Mouse (Mus musculus) frontal cortex, adult (tissue): Measurements from ENCODE around the gene Dync1h1.
A peak's percentile ranks its signal among the peaks of the same experiment; 100 is the strongest.

Experiments
- ATAC-seq: cut with Nextera tagmentation; 2 replicates; pipeline ENCODE4 v1.9.2; 2017; ENCODE audit warnings: mild to moderate bottlenecking, moderate library complexity, mixed read lengths; ENCODE audit not compliant: low TSS enrichment

Gene Dync1h1

DNA sequence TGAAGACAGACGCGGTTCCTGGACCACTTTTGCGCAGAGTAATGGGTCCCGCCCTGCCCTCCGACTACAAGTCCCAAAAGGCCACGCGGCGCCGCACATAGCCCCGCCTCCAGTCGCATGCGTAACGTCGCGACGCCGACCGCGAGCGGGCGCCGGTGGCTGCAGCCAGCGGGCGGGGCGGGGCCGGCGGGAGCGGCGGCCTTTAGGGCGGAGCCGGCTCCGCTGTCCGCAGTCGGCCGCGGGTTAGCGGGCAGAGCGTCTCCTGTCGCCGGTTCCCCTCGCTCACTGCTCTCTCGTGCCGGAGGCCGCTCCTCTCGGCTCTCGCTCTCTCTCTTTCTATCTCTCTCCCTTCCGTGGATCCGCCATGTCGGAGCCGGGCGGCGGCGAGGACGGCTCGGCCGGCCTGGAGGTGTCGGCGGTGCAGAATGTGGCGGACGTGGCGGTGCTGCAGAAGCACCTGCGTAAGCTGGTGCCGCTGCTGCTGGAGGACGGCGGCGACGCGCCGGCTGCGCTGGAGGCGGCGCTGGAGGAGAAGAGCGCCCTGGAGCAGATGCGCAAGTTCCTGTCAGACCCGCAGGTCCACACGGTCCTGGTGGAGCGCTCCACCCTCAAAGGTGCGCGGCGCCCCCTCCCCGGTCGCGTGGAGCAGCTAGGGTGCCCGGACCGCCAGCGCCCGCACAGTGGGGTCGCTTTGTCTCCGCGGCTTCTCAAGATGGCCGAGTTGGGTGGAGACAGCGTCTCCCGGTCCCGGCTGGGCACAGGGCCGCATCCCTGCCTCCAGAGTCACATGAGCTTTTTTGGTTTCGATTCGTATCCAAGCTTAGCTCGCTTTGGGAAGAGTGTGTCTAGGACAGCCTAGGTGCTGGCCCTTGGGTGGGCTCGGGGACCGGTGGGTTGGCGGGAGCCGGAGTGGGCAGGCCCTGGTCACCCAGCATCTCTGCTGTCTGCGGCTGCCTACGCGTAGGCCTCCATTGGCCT lies at the start of gene Dync1h1:
TSS of gene Dync1h1 (plus strand) at position 212 of the 978 bp plus-strand sequence.
- peak; percentile 79 for ATAC-seq

DNA sequence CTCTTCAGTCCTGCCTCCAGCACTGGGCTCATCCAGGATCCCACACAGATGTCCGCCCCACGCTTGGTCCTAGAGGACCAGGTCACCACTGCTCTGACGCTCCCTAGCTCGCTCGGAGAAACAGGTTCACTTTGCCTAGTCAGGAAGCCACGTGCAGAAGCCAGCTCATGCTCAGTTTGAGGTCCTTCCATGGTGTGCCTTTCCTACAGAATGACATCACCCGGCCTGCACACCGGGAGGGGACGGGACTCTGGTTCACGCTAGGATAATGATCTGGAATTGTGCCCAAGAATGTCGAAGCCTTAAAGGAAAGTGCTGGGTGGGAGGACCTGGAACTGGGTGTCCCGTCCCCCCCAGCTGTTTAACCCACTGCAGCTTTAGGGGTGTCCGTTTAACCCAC lies 49.1 kb upstream of the Dync1h1 start:
- ATAC-seq, result peak; percentile 24; the same call in 1 of the 2 replicates

DNA sequence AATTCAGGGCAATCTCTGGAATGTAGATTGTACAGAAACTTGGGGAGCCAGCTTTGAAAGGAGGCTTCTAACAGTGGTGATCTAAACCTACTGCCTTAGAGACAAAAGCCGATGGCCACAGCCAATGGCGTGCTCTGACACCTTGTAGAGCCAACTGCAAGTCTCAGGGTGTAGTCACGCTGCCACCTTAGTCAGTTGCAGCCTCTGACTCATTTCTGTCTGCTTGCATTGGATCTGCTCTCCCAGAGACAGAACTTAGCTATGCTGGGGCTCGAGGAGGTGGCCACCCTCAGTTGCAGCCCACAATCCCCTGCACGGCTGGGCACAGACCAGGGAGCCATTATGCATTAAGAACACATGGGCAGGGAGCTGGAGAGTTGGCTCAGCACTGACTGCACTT lies 47.9 kb upstream of the Dync1h1 start:
- peak; percentile 51; the same call in 1 of the 2 replicates for ATAC-seq

DNA sequence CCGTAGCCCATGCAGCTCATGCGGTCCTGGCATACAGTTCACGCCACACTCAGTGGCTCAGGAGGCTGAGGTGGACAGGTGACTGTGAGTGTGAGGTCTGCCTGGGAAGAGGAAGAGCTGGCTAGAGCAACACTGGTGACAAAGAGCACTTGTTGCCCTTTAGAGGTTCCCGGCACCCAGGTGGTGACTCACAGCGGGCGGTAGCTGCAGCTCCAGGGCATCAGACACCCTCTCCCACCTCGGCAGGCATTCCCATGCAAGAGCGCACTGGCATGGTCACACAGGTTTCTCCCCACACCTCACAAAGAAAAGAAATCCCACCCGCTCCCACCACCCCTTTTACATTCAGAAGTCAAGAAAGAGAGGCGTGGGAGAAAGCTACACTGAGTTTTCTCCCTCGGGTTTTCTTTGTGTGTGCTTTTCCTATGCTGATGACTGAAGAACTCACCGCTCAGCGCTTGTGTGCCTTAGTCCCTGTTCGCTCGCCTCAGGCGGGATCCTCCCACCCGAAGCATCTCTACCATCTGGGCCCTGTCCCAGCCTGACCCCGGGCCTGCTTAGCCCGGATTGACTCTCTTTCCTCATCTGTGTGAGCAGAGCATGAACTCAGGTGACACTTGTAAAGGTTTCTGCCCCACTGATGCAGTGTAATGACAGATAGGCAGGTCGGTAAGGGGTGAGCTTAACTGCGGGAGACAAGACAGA lies 45.6 kb upstream of the Dync1h1 start:
- 0 out of 2 replicates have a peak, but pooled peaks have one; percentile 28 for ATAC-seq

- no peak for ATAC-seq
Measured at GRCm38 (mm10) chr12:110556861-110557628, 44.2 kb upstream of the Dync1h1 start.

GRCm38 (mm10) chr12:110558175-110558574 lies 43.1 kb upstream of the Dync1h1 start:
- ATAC-seq, result peak; percentile 36; the same call in 1 of the 2 replicates

DNA sequence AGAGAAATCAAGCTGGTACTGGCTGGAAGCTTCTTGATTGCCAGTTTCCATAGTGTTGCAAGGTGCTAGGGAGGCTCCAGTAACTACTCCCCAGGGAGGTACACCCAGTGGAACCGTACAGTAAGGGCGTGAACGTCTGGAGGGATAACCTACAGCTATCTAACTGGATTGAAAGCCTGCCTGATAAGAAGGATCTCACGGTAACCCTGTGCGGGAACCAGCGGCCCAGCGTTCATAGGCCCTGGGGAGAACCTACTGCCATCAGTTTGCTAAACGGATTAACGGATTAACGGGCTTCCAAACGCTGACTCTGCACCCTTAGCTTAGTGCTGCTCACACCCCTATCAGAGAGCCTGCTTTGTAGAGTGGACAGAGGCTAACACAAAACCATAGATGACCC lies 37.9 kb upstream of the Dync1h1 start:
- no peak for ATAC-seq

DNA sequence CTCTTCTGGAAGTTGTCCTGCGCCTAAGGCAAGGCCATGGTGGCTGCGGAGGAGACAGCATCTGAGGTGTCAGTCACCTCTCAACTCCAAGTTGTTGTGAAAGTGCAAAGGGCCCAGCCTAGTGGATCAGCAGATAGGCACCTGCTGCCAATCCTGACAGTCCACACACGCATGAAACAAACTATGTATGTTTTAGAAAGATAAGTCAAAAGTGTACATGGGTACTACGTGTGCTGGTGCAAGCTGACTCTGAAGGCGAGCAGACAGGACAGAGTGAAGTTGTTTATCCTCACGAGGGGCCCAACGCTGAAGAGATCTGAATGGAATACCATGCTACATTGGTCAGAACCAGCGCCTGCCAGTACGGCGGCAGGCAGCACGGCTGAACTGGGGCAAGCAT lies 36.4 kb upstream of the Dync1h1 start:
- no peak for ATAC-seq

GRCm38 (mm10) chr12:110566366-110566765 lies 34.9 kb upstream of the Dync1h1 start:
- ATAC-seq, result peak; percentile 76; the same call in 1 of the 2 replicates

GRCm38 (mm10) chr12:110571050-110571449 lies 30.2 kb upstream of the Dync1h1 start:
- ATAC-seq, result peak; percentile 51; the same call in 1 of the 2 replicates

- no peak for ATAC-seq
Measured at GRCm38 (mm10) chr12:110572351-110572750, 28.9 kb upstream of the Dync1h1 start.

- ATAC-seq, result no peak
Measured at GRCm38 (mm10) chr12:110573635-110574034, 27.6 kb upstream of the Dync1h1 start.

DNA sequence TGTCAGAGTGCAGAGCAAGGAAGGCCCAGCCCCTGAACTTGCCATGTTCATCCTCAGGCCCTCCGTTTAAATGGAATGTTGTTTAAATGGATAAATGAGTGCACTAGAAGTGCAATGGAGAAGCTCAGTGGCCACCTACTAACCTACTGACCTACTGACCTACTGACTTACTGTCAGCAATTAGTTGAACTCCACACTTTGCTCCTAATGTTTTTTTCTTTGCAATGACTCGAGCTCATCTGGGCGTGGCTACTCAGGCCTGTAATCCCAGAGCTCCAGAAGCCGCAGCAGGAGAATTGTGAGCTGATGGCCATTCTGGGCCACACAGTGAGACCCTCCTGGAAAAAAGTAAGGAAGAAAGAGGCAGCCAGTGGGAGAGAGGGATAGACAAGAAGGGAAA lies 25.3 kb upstream of the Dync1h1 start:
- ATAC-seq, result no peak

GRCm38 (mm10) chr12:110578333-110578732 lies 22.9 kb upstream of the Dync1h1 start:
- ATAC-seq, result peak; percentile 53; the same call in 1 of the 2 replicates

DNA sequence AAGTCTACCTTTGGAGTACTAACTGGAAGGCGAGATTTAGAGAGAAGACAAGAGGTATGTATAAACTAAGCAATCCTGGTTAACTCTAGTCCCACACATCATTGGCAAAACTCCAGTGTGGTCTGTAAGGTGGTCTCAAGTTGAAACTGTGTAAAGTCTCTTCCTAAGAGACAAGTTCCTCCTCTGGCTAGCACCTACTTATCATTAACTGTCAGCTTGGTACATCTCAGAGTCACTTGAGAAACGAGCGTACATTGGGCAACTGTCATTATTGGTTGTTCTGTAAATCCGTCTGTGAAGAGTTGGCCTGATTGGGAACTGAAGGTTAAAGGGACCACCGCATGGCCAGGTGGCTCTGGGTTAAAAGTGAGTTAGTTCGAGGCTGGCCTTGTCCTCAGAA lies 12.6 kb upstream of the Dync1h1 start:
- ATAC-seq, result no peak

DNA sequence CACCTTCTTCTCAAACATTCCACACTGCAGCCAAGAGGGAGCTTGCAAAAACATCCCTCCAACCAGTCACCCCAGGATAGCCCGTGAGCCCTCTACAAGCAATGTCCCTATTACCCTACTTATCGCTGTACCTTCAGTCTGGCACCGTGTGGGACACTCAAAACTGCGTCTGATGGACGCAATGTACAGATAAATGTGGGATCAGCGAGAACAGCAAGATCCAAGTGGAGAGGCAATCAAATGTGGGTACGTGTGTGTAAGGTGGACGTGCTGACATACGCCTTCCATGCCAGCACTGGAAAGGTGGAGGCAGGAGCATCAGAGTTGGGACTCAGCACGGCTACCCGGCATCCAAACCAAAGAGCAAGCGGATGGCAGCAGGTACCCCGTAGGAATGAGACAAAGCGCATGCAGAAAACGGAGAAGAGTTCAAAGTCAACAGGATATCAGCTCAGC lies 10.4 kb upstream of the Dync1h1 start:
- peak; percentile 48 for ATAC-seq

GRCm38 (mm10) chr12:110591260-110591883 lies 9.9 kb upstream of the Dync1h1 start:
- peak; percentile 86 for ATAC-seq

- no peak for ATAC-seq
Measured at GRCm38 (mm10) chr12:110598527-110598926, 2.7 kb upstream of the Dync1h1 start.

DNA sequence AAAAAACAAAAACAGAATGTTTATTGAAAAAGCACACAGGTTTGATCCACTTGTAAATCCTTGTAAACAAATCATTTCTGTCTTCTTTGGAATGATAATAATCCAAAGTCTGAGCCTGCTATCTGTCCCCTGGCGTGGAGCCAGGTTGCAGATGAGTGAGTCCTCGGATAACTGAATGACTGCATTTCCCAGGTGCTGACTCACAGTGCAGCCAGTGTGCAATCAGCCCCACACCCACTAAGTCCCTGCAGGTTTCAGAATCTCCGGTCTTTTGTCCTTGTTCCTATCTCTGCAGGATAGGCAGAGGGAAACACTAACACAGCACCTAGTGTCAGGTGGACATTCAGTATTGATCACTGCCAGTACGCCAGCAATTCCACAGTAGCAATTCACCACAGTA lies 1.5 kb upstream of the Dync1h1 start:
- no peak for ATAC-seq

DNA sequence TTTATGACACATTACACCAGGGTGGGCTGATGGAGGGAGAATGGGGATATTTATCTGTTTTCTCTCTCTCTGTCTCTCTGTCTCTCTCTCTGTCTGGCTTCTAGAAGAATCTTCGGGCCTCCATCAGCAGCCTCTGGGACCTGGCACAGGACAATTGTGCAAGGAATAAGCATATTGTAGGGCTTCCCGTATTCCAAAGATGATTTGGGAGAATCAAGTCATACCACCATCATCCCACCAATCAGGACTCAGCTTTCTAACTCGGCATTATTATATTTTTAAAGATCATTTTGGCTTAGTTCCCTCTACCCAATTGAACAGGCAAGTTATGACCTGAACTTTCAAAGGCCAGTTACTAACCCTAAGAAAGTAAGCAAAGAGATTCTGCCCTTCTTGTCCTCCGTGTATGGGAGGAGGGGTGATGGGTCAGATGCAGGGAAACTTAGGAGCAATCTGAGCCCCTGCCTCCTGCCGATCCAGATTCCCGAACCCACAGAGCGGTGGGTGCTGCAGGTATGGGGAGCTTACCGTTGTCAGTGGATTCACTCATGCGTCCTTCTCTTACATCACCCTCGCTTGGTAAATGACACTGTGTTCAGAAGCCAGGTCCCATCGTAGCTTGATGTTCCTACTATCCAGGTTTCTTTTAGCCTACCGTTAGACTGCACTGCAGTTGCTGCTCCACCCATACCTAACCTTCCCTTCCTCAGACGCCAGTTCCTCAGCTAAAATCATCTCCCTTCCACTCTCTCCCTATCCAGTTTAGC lies 844 bp upstream of the Dync1h1 start:
- ATAC-seq, result peak; percentile 34
